Mouse (Mus musculus) telencephalon, adult 2 months (tissue): ENCODE measurements around the gene Zdhhc21.
A peak's percentile ranks its signal among the peaks of the same experiment; 100 is the strongest.

Experiments used
- DNase-seq: peaks from one replicate; pipeline ENCODE4 v3.0.0-alpha.2; 2011; ENCODE audit warnings: low read depth, low spot score

The Zdhhc21 gene

DNA sequence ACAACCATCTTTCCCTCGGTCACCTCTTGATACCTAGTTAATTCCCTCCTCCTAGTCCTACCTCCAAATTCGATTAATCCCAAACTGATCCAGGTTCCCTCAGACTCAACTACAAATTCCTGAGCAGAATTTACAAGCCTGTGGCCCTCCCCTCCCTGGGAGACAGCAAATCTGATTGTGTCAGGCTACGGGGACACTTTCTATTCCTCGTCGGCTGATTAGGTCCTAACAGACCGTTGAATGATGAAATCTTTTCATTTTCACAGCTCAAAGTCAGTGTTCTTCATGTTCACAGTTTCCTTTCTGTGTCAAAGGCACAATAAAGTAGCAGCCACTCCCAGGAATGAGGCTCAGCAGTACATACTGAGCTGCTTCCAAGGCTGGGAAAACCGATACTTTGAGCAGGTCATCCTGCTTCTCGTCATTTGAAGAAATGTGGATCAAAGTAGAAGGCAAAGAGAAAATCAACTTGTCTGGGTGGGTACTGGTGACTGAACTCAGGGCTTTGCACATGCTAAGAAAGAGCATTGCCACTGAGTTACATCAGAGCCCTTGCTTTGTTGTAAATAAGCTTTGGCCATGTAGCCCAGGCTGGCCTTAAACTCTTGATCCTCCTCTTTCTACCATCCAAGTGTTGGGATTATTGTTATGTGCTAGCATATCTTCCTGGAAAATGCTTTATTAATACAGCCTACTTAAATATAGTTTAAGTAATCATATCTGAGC is 5.4 kb upstream of the Zdhhc21 start:
- no peak for DNase-seq

DNA sequence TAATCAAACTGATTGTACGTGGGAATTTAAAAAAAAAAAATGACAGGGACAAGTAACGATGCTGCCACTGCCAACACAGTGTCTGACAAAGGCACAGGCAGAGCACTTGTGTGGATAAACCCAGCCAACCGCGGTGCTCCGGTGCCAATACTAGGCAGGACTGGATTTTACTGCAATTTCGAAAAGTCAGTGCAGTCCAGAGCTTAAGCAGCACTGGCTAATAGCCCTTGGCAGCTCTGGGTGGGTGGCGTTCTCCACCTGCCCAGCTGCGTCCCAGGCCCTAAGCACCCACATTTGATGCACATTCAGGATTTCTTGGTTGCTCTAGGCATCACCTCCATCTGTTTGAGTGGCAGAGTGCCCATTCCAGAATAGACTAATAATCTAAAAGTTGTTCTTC is 3.6 kb upstream of the Zdhhc21 start:
- no peak for DNase-seq

DNA sequence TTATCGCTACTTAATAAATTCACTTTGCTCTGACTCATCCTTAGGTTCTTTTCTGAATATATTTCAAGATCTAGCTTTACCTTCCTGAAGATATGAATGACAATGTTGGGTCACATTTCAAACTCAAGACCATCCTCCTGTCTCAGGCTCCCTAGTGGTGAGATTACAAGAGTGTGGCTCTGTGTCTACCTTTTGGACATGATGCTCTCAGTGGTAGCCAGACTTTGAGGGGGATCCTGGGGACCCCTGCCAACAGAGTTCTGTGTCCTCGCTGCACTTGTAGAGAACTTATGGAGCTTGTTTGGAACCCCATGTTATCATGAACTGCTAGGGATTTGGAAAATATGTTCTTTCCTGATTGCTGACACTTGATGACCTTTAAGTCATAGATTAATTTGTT is 1.7 kb upstream of the Zdhhc21 start:
- no peak for DNase-seq

DNA sequence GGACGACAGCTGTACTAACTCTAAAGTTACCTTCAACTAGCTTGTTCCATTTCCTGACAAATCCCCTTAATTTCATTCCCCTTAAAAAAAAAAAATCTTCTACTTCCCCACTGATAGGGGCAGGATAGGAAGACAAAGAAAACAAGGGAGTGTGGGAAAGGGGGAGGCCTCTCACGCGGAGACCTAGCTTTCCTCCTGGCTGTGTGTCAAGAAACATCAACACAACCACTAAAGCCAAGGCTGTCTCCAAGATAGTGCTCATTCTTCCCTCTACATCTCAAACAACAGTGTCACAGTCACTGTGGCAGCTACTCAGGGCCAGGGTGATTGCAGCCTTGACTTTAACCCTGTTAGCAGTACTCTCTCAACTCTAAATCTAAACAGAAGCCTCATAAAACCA is 808 bp upstream of the Zdhhc21 start:
- DNase-seq = no peak

DNA sequence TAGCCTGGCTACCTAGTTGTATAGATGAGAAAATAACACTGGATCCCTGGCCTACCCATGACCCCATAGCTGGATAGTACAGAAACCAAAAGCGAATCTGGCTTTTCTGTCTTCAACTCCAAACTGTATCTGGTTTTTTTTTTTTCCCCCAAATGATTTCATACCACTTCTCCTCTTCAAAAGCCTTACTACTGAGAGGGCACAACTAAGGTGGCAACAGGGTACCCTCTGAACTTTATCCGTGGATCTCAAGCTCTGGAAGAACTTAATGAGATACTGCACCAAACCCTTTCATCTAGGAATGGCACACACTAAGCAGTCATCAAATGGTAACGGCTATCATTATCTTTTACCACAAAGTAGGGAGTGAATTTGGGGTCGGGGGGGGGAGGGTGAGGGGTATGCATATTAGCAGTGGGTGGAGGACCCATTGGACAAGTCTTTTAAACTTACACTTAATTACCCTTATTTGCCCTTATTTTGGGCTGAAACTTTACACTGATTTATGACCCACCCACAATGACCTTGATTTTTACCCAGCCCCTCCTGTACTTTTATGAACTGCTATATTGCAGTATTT is 1.2 kb downstream of the Zdhhc21 start:
- no peak for DNase-seq

DNA sequence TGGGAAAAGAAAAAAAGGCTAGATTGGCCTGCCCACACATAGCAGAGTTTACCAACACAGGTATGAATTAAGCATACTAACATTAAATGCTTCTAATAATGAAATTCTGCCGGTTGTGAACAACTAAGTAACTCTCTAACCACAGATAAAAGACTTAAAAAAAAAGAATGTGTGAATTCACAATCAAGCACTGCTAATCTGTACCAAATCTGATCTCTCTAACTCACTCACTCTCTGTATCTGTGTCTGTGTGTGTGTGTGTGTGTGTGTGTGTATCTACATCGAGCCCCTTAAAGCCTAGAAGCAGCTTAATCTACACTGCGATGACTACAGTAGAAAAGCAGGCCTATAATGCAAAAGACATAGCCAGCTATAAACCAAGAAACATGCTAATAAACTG is 2.8 kb downstream of the Zdhhc21 start:
- no peak for DNase-seq

DNA sequence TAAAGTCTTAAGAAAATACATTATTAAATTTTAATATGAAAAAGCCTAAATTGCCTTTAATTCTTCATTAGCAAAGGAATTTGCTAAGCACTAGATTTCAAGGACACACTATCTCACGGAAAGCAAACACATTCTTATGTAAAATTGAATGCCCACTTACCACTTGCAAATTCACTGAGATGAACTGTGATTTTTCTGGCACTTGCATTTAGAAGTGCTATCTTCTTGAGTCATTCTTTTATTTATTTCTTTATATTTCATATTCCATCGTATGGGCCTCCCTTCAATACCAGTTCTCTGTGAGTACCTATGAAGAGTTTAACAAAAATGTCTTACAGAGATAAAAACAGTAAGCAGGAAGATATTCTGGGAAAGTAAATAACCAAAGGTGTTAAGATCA is 5.9 kb downstream of the Zdhhc21 start:
- DNase-seq = peak; percentile 16

DNA sequence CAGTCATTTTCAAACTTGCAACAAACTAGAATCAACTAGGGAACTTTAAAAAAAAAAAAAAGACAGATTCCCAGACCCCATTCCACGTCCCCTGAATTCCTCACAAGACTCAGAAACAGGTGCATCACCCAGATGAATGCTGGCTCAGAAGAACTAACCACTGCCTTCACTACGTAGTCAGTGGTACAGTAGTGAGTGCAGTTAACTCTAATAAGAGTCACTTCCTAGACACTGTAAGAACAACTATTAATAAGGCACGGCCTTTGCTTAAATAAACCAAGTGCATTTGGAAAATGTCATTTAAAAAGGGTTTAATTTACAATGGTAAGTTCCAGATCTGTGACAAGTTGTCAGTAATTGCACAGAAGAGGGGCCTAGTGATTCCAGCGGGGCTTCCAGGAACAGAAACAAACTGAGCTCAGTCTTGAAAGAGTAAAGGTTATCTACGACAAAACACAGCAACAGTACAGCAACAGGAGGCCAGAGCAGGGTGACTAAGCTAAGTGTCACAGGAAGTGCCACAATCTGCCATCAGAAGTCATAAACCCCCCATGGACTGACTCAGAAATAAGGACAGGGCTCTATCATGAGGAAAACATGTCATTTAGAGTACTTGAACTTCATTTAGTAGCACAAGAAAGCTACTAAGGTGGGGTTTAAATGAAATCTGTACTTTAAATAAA is 11.1 kb downstream of the Zdhhc21 start:
- no peak for DNase-seq

DNA sequence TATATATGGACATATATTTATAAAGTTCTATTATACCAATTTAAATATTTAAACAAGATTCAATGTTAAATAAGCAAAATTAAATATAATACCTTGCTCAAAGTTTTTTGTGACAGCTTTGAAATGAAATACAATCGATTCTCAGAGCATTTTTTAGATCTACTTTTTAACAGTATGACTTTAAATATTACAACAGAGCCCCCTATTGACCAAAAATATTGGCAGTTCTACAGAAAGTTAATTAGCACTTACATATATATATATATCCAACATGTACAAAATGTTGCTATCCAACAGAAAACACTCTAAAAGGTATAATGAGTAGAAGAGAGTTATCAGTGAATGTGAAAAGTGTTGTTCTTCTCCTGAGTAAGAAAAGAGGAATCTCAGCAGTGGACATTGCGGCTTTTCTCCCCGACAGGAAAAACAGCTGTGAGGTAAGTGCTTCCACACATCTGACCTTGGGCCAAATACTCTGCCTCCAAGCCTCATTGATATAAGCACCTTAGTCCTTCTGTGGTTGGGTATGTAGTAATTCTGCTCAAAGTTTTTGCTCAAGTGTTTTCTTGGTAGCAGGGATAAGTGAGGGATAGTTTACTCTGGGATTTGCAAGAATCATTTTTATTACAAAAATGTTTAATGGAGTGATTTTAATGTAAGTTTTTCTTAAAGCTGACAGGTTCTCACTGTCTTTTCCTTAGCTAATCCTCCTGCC is 22.1 kb downstream of the Zdhhc21 start:
- no peak for DNase-seq

DNA sequence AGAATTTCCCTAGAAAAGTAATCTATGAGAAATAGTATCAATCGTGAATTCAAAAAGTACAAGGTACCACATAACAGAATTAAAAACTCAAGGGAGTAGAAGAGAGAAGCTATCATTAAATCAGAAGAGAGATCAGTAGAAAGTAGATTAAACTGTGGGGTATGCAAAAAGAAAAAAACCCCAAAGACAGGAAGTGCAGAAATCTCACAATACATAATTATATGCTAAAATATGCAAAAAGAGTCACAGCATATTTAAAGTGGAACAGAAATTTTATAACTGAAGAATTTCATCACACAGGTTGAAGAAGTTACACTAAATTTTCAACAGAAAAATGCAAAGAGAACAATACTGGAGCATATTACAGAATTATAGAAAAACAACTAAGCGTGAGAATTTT is 28.6 kb downstream of the Zdhhc21 start:
- no peak for DNase-seq

DNA sequence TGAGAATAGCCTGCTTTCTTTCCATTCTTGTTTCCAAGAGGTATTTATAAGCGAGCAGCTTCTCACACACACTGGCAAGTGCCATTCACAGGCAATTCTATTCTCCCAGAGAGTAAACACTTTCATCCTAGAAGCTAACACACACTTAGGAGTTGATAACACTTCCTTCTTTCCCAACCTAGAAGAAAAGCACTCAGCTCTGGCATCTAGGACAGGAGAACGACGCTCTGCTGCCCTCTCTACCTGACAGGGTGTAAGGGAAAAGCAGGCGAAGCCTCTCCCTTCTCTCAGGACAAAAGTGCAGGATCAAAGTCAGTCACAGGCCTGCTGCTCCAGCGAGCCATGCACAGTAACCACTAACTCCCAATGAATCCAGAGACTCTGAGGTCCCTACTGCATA is 30.3 kb downstream of the Zdhhc21 start:
- no peak for DNase-seq

DNA sequence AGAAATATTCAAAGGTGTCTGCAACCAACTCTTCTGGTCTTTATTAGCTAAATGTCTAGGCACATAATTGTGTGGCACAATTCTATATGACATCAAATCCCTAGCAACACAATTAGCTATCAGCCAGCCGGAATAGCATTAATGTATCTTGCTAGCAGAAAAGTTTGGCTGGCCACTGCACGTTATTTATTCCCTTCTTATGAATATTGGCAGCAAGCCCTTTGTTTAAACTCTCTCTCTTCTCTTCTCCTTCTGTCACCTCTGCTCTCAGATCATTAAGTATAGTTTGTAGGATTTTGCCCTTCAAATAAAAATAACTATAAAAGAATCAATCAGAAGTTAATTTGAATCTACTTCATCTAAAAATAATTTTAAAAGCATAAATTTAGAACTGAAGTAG is 32.8 kb downstream of the Zdhhc21 start:
- DNase-seq = no peak

DNA sequence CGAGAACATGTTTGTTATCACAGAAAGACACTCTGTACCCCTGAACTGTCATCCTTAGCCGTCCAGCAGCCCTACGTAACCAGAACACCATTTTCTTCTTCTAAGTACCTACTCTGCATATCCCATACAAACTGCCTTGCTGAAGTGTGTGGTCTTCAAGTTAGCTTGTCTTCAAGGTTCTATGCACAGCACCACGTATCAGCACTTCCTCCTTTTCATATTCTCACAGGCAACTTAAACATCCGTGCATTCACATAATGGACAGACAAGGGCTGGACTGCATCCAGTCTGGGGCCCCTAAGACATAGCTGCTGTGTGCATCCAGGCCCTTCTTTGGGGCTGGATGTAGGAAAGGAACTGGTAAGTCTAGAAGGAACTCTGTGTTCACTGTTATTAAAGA is 41.9 kb downstream of the Zdhhc21 start:
- DNase-seq = no peak

DNA sequence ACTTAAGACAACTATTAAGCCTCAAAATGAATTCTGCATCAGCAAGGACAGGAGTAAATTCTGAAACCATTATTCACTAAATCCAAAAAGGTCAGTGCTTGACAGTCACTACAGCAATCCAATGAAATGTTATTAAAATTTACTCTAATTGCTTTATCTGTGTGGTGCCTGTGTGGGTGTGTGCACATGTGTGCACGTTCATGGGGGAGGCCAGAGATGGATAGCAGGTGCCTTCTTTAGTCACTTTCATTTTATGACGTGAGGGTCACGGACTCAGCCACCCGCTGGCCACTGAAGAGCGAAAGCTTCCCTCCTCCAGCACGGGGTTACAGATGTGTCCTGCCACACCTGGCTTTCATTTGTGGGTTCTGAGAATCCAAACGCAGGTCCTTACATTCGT is 43.4 kb downstream of the Zdhhc21 start:
- DNase-seq = no peak

DNA sequence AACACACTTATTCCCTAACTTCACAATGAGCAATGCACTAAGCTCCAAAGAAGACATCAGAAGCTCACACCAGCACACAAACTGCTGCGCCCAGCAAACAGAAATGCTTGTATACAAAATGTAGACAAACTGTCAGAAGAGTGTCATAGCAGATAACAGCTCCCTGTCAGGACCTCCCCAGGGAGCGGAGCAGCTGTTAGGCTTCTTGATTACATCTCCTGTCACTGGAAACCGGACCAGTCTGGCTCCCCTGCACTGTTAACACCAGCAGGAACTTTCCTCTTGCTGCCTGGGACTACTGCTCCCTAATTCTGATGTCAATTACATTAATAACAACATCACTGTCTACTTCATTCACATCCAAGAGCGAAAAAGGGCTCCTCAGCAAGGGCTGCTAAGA is 44.5 kb downstream of the Zdhhc21 start:
- DNase-seq = no peak

DNA sequence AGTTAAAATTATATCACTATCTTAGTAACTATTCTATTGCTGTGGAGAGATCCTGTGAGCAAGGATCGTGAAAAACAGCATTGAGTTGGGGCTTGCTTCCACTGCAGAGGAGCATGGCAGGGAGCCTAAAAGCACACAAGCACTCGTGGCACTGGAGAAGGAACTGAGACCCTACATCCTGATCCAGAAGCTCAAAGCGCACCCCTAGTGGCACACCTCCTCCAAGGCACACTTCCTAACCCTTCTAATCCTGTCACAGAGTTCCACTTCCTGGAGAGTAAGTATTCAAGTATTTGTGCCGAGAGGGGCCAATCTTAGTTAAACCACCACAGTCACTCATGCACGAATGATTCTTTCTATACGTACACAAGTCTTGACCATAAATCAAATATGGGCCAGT is 46.4 kb downstream of the Zdhhc21 start:
- no peak for DNase-seq

DNA sequence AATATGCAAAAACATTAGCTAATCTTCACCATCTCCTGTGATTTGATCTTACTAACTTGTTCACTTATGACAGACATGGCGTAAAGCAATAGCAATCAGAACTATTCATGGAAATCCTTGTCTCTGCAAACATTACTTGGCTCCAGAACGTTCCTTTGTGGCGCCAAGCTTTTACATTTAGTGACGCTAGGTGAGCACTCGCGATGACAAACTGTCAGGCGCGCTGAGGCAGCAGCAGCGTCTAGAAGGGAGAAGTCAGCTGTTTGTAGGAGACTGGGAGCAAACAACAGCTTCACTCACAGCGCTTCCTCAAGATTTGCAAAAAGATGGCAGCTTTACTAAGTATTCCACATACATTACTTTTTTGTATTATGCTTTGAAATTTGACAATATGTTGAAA is 51.9 kb downstream of the Zdhhc21 start:
- no peak for DNase-seq

DNA sequence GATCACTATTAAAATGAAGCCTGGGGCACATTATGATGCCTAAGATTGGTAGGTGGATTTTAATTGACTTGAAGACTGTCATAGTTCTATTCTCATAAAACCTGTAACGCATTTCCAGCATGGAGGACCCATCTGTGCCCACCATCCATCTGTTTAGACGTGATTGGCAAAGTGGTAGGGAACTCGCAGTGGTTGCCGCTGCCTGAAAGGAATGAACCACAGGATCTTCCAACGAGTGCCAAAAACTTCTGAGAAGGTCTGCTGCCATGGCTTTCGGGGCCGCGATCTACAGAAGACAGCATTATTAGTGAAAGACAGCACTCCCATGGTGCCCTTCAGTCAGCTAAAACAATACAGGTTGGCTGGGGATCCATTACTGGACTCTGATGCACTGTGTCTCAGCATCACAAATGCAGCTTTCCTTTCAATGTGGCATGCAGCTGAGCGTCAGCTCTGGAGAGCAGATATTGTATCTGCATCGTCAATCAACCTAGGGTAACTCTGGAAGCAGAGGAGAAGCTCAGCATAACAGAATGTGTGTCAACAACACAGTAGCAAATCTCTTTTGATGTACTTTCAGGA is 53.5 kb downstream of the Zdhhc21 start:
- DNase-seq = peak; percentile 21

DNA sequence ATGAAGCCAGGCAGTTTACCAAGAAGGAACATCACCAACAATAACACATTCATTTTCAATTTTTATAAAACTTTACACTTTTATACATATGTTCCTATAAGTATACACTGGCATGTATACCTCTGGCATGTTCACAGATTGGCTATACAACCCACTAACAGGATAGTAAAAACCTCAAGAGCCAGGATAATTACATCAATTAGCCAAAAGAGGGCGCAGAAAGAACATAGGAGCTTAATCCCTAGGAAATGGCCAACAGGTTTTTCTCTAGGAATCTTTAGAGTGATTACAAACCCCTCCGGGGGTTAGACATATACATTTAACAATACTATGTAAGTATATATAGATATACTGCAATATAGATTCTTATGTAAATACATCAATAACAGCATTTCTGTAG is 55.7 kb downstream of the Zdhhc21 start:
- peak; percentile 23 for DNase-seq

DNA sequence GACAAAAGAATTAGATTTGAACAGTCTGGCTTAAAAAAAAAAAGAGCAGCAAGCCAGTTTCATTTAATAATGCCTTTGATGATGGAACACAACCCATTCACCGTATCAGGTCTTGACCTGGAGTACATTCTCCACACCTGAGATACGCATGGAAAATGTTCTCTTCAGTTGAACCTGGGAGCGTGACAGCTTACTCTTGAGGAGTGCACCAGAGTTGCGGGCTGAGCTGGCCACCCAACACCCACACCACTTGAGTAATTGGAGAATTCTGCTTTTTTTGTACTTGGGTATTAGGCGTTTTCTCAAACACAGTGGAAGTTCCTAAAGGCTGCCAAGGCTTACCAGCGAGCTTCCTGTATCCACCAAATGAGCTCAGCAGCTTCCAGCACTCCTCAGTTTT is 66.2 kb downstream of the Zdhhc21 start:
- DNase-seq = no peak

DNA sequence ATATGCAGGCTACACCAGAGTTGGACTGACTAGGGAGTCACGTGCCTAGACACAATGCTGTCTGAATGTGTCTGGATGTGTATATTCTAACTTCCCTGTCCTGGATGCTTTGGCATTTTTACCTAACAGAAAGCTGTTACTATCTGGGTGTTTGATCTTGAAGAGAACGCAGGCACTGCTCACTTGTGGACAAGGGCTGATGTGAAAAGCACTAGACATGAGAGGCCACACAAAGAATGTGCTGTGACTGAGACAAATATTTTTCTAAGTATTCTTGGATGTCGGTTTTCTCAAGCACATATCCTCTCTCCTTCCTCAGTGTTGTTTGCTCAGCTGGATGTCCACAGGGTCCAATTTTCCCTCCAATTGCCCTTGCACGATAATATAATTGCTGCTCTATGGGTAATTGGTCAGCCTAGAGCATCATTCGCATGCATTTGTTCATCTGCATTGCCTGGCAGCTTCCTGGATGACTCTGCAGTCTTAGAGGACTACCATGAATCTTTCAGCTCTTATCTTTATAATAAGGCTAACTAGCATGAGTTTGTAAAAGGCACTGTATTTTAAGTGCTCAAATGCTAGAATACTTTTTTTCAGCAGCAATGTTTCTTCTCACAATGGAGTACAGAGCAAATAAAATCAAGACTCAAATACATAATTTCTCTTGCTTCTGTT is 66.7 kb downstream of the Zdhhc21 start:
- no peak for DNase-seq
